Mouse (Mus musculus): ENCODE measurements at regions not wholly inside any gene's neighbourhood (a gene's known extent, or its start where the extent isn't known, plus 50 kb on each side); places are given as distances from the start of the nearest gene placed in this dataset.

GRCm38 (mm10) chr6:84261483-84261882 is 253.1 kb downstream of the Dysf start:
- no peak for DNase-seq (ENCODE audit: low spot score)
